Mouse (Mus musculus) heart, postnatal 25 days (tissue): ENCODE measurements at regions not wholly inside any gene's neighbourhood (a gene's known extent, or its start where the extent isn't known, plus 50 kb on each side); places are given as distances from the start of the nearest gene placed in this dataset.

Source experiments
- DNase-seq: peaks from one replicate; pipeline ENCODE4 v3.0.0; 2022; ENCODE audit warnings: low spot score
- intact Hi-C: fragments of 180-260 bp; cut with DNase I; formaldehyde crosslinking; loops from one replicate; pipeline ENCODE4 v1.15.1; 2025

DNA sequence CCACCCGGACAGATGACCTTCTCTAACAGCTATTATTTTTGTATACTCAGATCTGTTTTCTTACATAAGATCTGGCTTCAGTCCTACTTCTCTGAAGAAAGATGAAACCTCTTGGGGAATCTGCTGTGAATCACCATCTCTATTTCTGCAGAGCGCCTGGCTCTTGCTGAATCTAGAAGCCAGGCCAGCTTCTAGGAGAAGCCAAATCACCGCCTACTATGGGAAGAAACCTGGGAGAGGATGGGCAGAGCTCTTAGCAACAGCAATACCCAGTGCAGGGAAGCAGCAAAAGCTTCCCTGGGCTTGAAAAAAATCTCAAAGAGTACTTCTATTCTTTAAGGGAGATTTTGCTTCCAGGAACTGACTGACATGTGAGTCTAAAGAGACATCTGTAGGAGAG is 77.5 kb upstream of the Ldb2 start:
- intact Hi-C loops: no loop called here
- peak; percentile 49 for DNase-seq

DNA sequence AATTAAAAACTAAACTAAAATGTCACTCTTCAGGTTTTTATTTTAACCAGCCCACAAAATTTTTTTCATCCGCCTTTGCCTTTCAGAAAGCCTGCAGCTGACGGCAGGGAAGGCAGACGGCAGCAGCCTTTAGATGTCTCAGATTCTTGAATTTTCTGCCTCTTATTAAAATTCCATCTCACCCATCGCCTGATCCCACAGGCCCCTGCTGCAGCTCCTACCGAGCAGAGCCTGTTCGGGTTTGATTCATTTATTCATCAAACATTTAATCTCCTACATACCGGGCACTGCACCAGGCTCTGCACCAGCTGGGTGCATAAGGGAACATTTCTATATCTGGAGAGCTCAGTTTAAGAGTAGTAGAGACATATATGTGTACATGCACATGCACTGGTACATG is 72.8 kb upstream of the Ldb2 start:
- intact Hi-C loops: no loop called here
- DNase-seq: no peak

DNA sequence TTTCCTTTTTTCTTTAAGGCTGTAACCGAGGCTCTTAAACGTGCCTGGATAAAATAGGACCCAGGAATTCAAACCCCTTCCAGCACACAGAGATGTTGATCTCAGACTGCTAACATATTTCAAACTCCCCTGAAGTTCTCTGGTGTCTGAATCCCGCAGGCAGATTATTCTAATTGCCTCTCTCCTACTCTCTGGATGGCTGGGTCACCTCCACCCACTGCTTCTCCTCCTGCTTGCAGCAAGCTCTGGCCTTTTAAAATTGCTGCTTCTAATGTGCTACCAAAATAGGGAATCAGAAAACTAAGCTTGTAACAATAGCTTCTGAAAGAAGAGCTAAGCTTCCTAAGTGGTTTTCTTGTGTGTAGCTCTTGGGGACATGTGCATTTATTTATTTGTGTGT is 64.4 kb upstream of the Ldb2 start:
- no peak for DNase-seq
- intact Hi-C loops: no loop called here

DNA sequence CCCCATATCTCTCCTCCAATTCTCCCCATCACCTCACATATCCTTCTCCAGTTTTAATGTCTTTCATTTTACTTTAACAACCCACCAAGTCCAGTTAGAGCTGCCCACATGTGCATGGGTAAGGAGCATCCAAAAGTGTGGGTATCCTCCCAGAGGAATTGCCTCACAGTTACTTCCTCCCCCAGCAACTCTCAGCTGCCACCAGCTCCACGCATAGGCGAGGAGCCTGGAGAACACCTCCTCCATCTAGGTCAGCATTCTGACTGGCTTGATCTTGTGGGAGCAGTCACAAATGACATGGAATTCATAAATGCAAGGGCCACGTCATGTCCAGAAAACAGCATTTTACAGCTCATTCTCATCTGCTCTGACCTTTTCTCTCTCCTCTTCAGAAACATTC is 63.9 kb upstream of the Ldb2 start:
- intact Hi-C loops: no loop called here
- no peak for DNase-seq

DNA sequence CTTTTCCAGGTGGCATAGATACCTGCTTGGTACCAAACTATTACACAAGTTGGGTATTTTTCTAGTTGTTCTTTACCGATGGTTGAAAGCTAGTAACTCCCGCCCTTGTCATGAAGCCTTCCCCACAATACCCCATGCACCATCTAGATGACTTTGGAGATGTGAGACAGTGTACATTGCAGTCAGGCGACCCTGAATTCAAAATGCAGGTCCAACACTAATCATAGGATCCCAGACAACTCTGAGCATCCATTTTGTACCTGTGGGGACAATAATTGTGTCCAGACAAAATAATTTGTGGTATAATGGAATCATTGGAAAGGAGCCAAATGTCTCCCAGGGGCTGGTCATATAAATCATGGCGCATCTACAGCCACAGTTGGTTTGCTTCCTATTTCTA is 54.7 kb upstream of the Ldb2 start:
- intact Hi-C loops: no loop called here
- DNase-seq: no peak
